In the genomic region with DNA sequence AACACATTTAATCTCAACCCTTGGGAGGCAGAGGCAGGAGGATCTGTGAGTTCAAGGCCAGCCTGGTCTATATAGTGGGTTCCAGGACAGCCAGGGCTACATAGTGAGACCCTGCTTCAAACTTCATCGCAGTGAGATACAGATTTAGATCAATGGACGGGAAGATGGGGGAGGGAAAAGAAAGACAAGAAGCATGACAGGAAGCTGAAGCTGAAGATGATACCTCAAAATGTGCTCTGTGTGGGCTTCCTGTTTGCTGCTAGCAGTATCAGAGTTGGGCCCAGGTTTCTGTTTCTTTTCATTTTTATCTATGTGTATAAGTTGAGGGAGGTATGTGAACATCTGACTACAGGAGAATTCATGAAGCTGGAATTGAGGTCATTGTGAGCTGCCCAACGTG, we compare ENCODE assay signal across 20 mouse cellular contexts. TPM values are rescaled to one million over a fixed set of nuclear protein-coding genes. Genes with fewer than 3 reads are reported as not detected.
"Had no signal": no experiment of that assay in that cellular context is flagged by ENCODE, and none has a peak within 500 bp of the region (broad histone marks: within the 10 kb centered on the region; RNA-seq: fewer than 3 reads in every experiment).

No protein-coding gene starts in this region.

- ATAC-seq: intestine, postnatal 0 days had no signal

- H3K27ac ChIP-seq: limb, embryonic 12.5 days; liver, embryonic 14.5 days; midbrain, embryonic 10.5 days; neural tube, embryonic 12.5 days; stomach, postnatal 0 days had no signal

- H3K4me3 ChIP-seq: limb, embryonic 12.5 days; midbrain, embryonic 10.5 days; myocyte; neural tube, embryonic 12.5 days had no signal

- DNase-seq: kidney, adult 8-10 months; kidney, postnatal 25 days; layer of hippocampus, postnatal 36 days; liver; midbrain, embryonic 14.5 days; right cerebral cortex, adult 18-20 months; right cerebral cortex, postnatal 25 days had no signal

- H3K36me3 ChIP-seq: limb, embryonic 12.5 days; midbrain, embryonic 10.5 days; neural tube, embryonic 12.5 days had no signal

RNA-seq across cellular contexts. Expression of gene Svs1, which starts 26.8 kb away (rescaled TPM):
- total RNA-seq: layer of hippocampus, postnatal 36 days; left cerebral cortex, postnatal 36 days; megakaryocyte, adult 5-6 weeks had no signal
- polyA plus RNA-seq: intestine, postnatal 0 days; kidney, embryonic 16.5 days; limb, embryonic 12.5 days; liver, embryonic 14.5 days; lung, embryonic 16.5 days; midbrain, embryonic 10.5 days; midbrain, embryonic 14.5 days; myocyte; neural tube, embryonic 12.5 days; small intestine, adult 2 months; stomach, postnatal 0 days; urinary bladder, adult 2 months had no signal

RNA-seq across cellular contexts. Expression of gene Doxl2, which starts 38.7 kb away (rescaled TPM):
- total RNA-seq: layer of hippocampus, postnatal 36 days; left cerebral cortex, postnatal 36 days; megakaryocyte, adult 5-6 weeks had no signal
- polyA plus RNA-seq: intestine, postnatal 0 days; kidney, embryonic 16.5 days; limb, embryonic 12.5 days; liver, embryonic 14.5 days; lung, embryonic 16.5 days; midbrain, embryonic 10.5 days; midbrain, embryonic 14.5 days; myocyte; neural tube, embryonic 12.5 days; small intestine, adult 2 months; stomach, postnatal 0 days; urinary bladder, adult 2 months had no signal
